Mouse (Mus musculus): ENCODE data around the gene Spem1. TPM values are rescaled to one million over a fixed set of nuclear protein-coding genes. Genes with fewer than 3 reads are reported as not detected.
A peak's percentile ranks its signal among the peaks of the same experiment; 100 is the strongest.

The Spem1 gene
- polyA plus RNA-seq, 1 experiment from 2014 or later: 0.44 TPM

GRCm38 (mm10) chr11:69853994-69854393, 32.0 kb upstream of the Spem1 start:
- peaks cover 16% of the 10 kb centered on the region for H3K27me3 ChIP-seq (ENCODE audit: control insufficient read depth, insufficient read depth, low read length)
- peaks cover 27% of the 10 kb centered on the region for H3K36me3 ChIP-seq (replicated peaks; ENCODE audit: control insufficient read depth, insufficient read depth)
- H3K4me1 ChIP-seq (replicated peaks; ENCODE audit: control insufficient read depth, insufficient read depth, low read length): no peaks in the 10 kb centered on the region
- 74% methylated on average over 7 of the region's 7 CpGs for WGBS
- H3K27ac ChIP-seq: no peak overlapping the region
- DNase-seq (ENCODE audit: low spot score) (no peak), ATAC-seq (ENCODE audit: low FRiP score) (no peak)
- H3K4me2 ChIP-seq (replicated peaks): no peak overlapping the region
- H3K9me3 ChIP-seq (ENCODE audit: control insufficient read depth, low read length): no peaks in the 10 kb centered on the region
- H3K4me3 ChIP-seq (replicated peaks; ENCODE audit: low read length): no peak overlapping the region
- H3K9ac ChIP-seq: no peak overlapping the region

GRCm38 (mm10) chr11:69850754-69851153, 28.8 kb upstream of the Spem1 start:
- ATAC-seq (ENCODE audit: low FRiP score) (no peak), DNase-seq (ENCODE audit: low spot score) (no peak)
- no peak overlapping the region for H3K9ac ChIP-seq
- no peaks in the 10 kb centered on the region for H3K9me3 ChIP-seq (ENCODE audit: control insufficient read depth, low read length)
- no peak overlapping the region for H3K4me3 ChIP-seq (replicated peaks; ENCODE audit: low read length)
- H3K4me1 ChIP-seq (replicated peaks; ENCODE audit: control insufficient read depth, insufficient read depth, low read length): peaks cover 18% of the 10 kb centered on the region
- H3K4me2 ChIP-seq (replicated peaks): no peak overlapping the region
- H3K36me3 ChIP-seq (replicated peaks; ENCODE audit: control insufficient read depth, insufficient read depth): peaks cover 40% of the 10 kb centered on the region
- 73% methylated on average over 8 of the region's 8 CpGs for WGBS
- no peak overlapping the region for H3K27ac ChIP-seq
- H3K27me3 ChIP-seq (ENCODE audit: control insufficient read depth, insufficient read depth, low read length): no peaks in the 10 kb centered on the region

GRCm38 (mm10) chr11:69849884-69850283, 27.9 kb upstream of the Spem1 start:
- H3K27me3 ChIP-seq (ENCODE audit: control insufficient read depth, insufficient read depth, low read length): no peaks in the 10 kb centered on the region
- DNase-seq (ENCODE audit: low spot score): no peak
- ATAC-seq (ENCODE audit: low FRiP score): no peak
- no peak overlapping the region for H3K4me2 ChIP-seq (replicated peaks)
- 92% methylated on average over 15 of the region's 15 CpGs for WGBS
- no peak overlapping the region for H3K27ac ChIP-seq
- no peaks in the 10 kb centered on the region for H3K9me3 ChIP-seq (ENCODE audit: control insufficient read depth, low read length)
- H3K4me1 ChIP-seq (replicated peaks; ENCODE audit: control insufficient read depth, insufficient read depth, low read length): peaks cover 24% of the 10 kb centered on the region
- peaks cover 40% of the 10 kb centered on the region for H3K36me3 ChIP-seq (replicated peaks; ENCODE audit: control insufficient read depth, insufficient read depth)
- H3K4me3 ChIP-seq (replicated peaks; ENCODE audit: low read length): no peak overlapping the region
- H3K9ac ChIP-seq: no peak overlapping the region

- no peak overlapping the region for H3K27ac ChIP-seq
- no peak overlapping the region for H3K4me3 ChIP-seq (replicated peaks; ENCODE audit: low read length)
- H3K4me1 ChIP-seq (replicated peaks; ENCODE audit: control insufficient read depth, insufficient read depth, low read length): peaks cover 24% of the 10 kb centered on the region
- H3K4me2 ChIP-seq (replicated peaks): no peak overlapping the region
- H3K9me3 ChIP-seq (ENCODE audit: control insufficient read depth, low read length): no peaks in the 10 kb centered on the region
- 94% methylated on average over 9 of the region's 9 CpGs for WGBS
- H3K9ac ChIP-seq: no peak overlapping the region
- H3K36me3 ChIP-seq (replicated peaks; ENCODE audit: control insufficient read depth, insufficient read depth): peaks cover 40% of the 10 kb centered on the region
- ATAC-seq (ENCODE audit: low FRiP score) (no peak), DNase-seq (ENCODE audit: low spot score) (no peak)
- no peaks in the 10 kb centered on the region for H3K27me3 ChIP-seq (ENCODE audit: control insufficient read depth, insufficient read depth, low read length)
Measured at GRCm38 (mm10) chr11:69849128-69849527, 27.1 kb upstream of the Spem1 start.

- H3K9ac ChIP-seq: peak overlapping the region; percentile 77; the same call in 1 of the 2 replicates
- H3K36me3 ChIP-seq (replicated peaks; ENCODE audit: control insufficient read depth, insufficient read depth): peaks cover 40% of the 10 kb centered on the region
- H3K4me2 ChIP-seq (replicated peaks): peak overlapping the region; percentile 86
- H3K27ac ChIP-seq: no peak overlapping the region
- no peaks in the 10 kb centered on the region for H3K27me3 ChIP-seq (ENCODE audit: control insufficient read depth, insufficient read depth, low read length)
- no peaks in the 10 kb centered on the region for H3K9me3 ChIP-seq (ENCODE audit: control insufficient read depth, low read length)
- DNase-seq (ENCODE audit: low spot score) (no peak), ATAC-seq (ENCODE audit: low FRiP score) (no peak)
- WGBS: 92% methylated on average over 6 of the region's 6 CpGs
- peaks cover 24% of the 10 kb centered on the region for H3K4me1 ChIP-seq (replicated peaks; ENCODE audit: control insufficient read depth, insufficient read depth, low read length)
- peak overlapping the region; percentile 60 for H3K4me3 ChIP-seq (replicated peaks; ENCODE audit: low read length)
Measured at GRCm38 (mm10) chr11:69848021-69848420, 26.0 kb upstream of the Spem1 start.

- DNase-seq (ENCODE audit: low spot score): no peak
- no peaks in the 10 kb centered on the region for H3K9me3 ChIP-seq (ENCODE audit: control insufficient read depth, low read length)
Measured at GRCm38 (mm10) chr11:69846738-69847688, 25.0 kb upstream of the Spem1 start.

GRCm38 (mm10) chr11:69846198-69846680, 24.3 kb upstream of the Spem1 start, which contains the start of gene Plscr3:
Gene Plscr3 (plus strand): TSS chr11:69846376.
- H3K4me1 ChIP-seq (replicated peaks; ENCODE audit: control insufficient read depth, insufficient read depth, low read length): peaks cover 24% of the 10 kb centered on the region
- H3K4me3 ChIP-seq (replicated peaks; ENCODE audit: low read length): peak within 1 kb of the TSS; percentile 60
- peak within 1 kb of the TSS; percentile 93 for H3K27ac ChIP-seq
- peak; percentile 89 for DNase-seq (ENCODE audit: low spot score)
- peak; percentile 93 for ATAC-seq (ENCODE audit: low FRiP score)
- peak within 1 kb of the TSS; percentile 86 for H3K4me2 ChIP-seq (replicated peaks)
- peaks cover 35% of the 10 kb centered on the region for H3K36me3 ChIP-seq (replicated peaks; ENCODE audit: control insufficient read depth, insufficient read depth)
- under 1% methylated on average over 35 of the region's 38 CpGs for WGBS
- H3K9me3 ChIP-seq (ENCODE audit: control insufficient read depth, low read length): no peaks in the 10 kb centered on the region
- H3K27me3 ChIP-seq (ENCODE audit: control insufficient read depth, insufficient read depth, low read length): no peaks in the 10 kb centered on the region
- peak within 1 kb of the TSS; percentile 77 for H3K9ac ChIP-seq

More at GRCm38 (mm10) chr11:69846738-69847688, 25.0 kb upstream of the Spem1 start:
- H3K4me3 ChIP-seq (replicated peaks; ENCODE audit: low read length): peak overlapping the region; percentile 60
- peaks cover 24% of the 10 kb centered on the region for H3K4me1 ChIP-seq (replicated peaks; ENCODE audit: control insufficient read depth, insufficient read depth, low read length)
- H3K4me2 ChIP-seq (replicated peaks): peak overlapping the region; percentile 86
- peak overlapping the region; percentile 77 for H3K9ac ChIP-seq
- H3K36me3 ChIP-seq (replicated peaks; ENCODE audit: control insufficient read depth, insufficient read depth): peaks cover 40% of the 10 kb centered on the region
- ATAC-seq (ENCODE audit: low FRiP score): peak; percentile 54
- 11% methylated on average over 37 of the region's 37 CpGs for WGBS
- H3K27me3 ChIP-seq (ENCODE audit: control insufficient read depth, insufficient read depth, low read length): no peaks in the 10 kb centered on the region
- peak overlapping the region; percentile 93 for H3K27ac ChIP-seq

GRCm38 (mm10) chr11:69838714-69839104, 16.7 kb upstream of the Spem1 start:
- WGBS: 2% methylated on average over 7 of the region's 7 CpGs
- no peak for DNase-seq (ENCODE audit: low spot score)
- H3K4me2 ChIP-seq (replicated peaks): peak overlapping the region; percentile 99

GRCm38 (mm10) chr11:69837952-69838713, 16.2 kb upstream of the Spem1 start, which contains the start of gene Tmem256:
Gene Tmem256 (plus strand): TSS chr11:69838514.
- ATAC-seq (ENCODE audit: low FRiP score): peak; percentile 91
- Histone ChIP-seq H3K9me3 (ENCODE audit: control insufficient read depth, low read length) (no peaks in the 10 kb centered on the region), H3K4me3 (replicated peaks; ENCODE audit: low read length) (peak within 1 kb of the TSS; percentile 95), H3K27me3 (ENCODE audit: control insufficient read depth, insufficient read depth, low read length) (no peaks in the 10 kb centered on the region), H3K36me3 (replicated peaks; ENCODE audit: control insufficient read depth, insufficient read depth) (peaks cover 9% of the 10 kb centered on the region), H3K4me2 (replicated peaks) (peak within 1 kb of the TSS; percentile 99), H3K27ac (peak within 1 kb of the TSS; percentile 98), H3K4me1 (replicated peaks; ENCODE audit: control insufficient read depth, insufficient read depth, low read length) (peaks cover 35% of the 10 kb centered on the region), H3K9ac (peak within 1 kb of the TSS; percentile 98)
- under 1% methylated on average over 34 of the region's 34 CpGs for WGBS
- peak; percentile 97 for DNase-seq (ENCODE audit: low spot score)

More at GRCm38 (mm10) chr11:69838714-69839104, 16.7 kb upstream of the Spem1 start:
- peak overlapping the region; percentile 62 for H3K9ac ChIP-seq
- H3K4me1 ChIP-seq (replicated peaks; ENCODE audit: control insufficient read depth, insufficient read depth, low read length): peaks cover 33% of the 10 kb centered on the region
- peak overlapping the region; percentile 95 for H3K4me3 ChIP-seq (replicated peaks; ENCODE audit: low read length)
- peak overlapping the region; percentile 80 for H3K27ac ChIP-seq
- H3K27me3 ChIP-seq (ENCODE audit: control insufficient read depth, insufficient read depth, low read length): no peaks in the 10 kb centered on the region
- ATAC-seq (ENCODE audit: low FRiP score): no peak
- H3K36me3 ChIP-seq (replicated peaks; ENCODE audit: control insufficient read depth, insufficient read depth): peaks cover 3% of the 10 kb centered on the region
- H3K9me3 ChIP-seq (ENCODE audit: control insufficient read depth, low read length): no peaks in the 10 kb centered on the region
